Mouse (Mus musculus): ENCODE measurements at regions not wholly inside any gene's neighbourhood (a gene's known extent, or its start where the extent isn't known, plus 50 kb on each side); places are given as distances from the start of the nearest gene placed in this dataset.

DNA sequence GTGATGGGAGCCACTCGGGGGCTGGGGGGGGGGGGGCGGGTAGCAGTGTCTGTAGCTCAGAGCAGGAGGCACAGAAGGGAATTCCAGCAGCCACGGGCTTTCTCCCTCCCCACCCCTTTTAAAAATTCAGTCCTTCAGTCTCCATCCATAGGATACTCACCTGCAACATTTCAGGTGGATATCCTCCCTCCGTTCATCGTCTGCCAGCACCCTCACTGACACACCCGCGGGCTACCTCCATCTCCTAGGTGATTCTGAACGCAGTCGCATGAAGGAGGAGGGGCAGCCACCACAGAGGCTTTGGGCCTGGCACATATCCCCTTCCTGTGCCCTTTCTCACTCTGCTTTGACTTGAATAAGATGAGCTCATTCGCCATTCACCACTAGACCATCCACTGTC lies 79.4 kb upstream of the Tspan2 start:
- no peak for TF ChIP-seq CTCF (IDR thresholded peaks at IDR 0.05; ENCODE audit: control insufficient read depth, insufficient read depth, insufficient replicate concordance, low read depth, low read length)
- TF ChIP-seq POLR2A (IDR thresholded peaks at IDR 0.05; ENCODE audit: control insufficient read depth, low read depth, low read length), result no peak

All from testis, adult 2 months (tissue).